Mouse (Mus musculus): Measurements from ENCODE around the gene Sod2.
A peak's percentile ranks its signal among the peaks of the same experiment; 100 is the strongest.
"Not testable (repeated sequence)": the region's sequence is repeated elsewhere in the genome, so short reads cannot be mapped to it uniquely, and the experiment has no call there.

Sod2 gene

GRCm38 (mm10) chr17:13006546-13006945 lies at the start of gene Sod2:
Gene Sod2, plus strand, starts transcription at chr17:13006846.
- not testable (repeated sequence) for DNase-seq (ENCODE audit: low spot score in 2 of 2)

- DNase-seq (ENCODE audit: low spot score in 2 of 2) = not testable (repeated sequence)
Measured at GRCm38 (mm10) chr17:12959377-12959776, 47.3 kb upstream of the Sod2 start.

- peak; percentile 88 to 92 for DNase-seq (ENCODE audit: low spot score in 2 of 2)
Measured at GRCm38 (mm10) chr17:12960331-12960873, 46.2 kb upstream of the Sod2 start, which contains the start of gene Acat2. Gene Acat2, minus strand, starts transcription at chr17:12960747.

DNA sequence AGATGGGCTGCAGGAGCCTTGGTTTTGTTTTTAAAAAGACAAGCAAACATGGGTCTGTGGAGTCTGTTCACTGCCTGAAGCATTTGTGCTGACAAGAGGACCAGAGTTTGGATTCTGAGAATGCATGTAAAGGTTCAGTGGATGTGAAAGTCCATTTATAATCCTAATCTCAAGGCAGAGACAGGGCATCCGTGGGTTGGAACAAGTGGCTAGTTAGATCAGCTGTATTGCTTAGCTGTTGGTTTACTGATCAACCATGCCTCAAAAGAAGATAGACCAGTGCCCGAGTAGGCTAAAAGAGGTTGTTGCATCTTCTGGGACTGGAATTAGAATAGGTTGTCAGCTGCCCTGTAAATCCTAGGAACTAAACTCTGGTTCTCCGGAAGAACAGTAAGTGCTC lies 43.2 kb upstream of the Sod2 start:
- no peak for DNase-seq (ENCODE audit: low spot score in 2 of 2)

DNA sequence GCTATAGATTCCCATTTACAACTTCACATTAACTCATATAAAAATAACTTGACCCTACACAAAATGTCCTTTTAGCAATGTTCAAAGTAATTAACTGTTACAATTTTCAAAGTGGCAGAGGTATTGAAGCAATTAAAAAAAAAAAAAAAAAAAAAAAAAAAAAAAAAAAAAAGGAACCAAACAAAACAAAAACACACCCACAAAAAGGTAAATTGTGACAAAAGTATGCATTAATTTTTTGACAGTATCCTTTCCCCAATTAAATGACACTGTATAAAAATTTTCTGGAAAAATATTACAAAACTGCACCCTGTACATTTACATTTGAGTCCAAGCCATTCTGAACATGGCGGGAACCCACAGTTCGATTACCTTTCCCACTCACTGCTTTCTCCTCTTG lies 39.5 kb upstream of the Sod2 start:
- no peak for DNase-seq (ENCODE audit: low spot score in 2 of 2)

GRCm38 (mm10) chr17:12973851-12974250 lies 32.8 kb upstream of the Sod2 start:
- DNase-seq (ENCODE audit: low spot score in 2 of 2) = no peak

- DNase-seq (ENCODE audit: low spot score in 2 of 2) = no peak
Measured at GRCm38 (mm10) chr17:12978546-12978945, 28.1 kb upstream of the Sod2 start.

DNA sequence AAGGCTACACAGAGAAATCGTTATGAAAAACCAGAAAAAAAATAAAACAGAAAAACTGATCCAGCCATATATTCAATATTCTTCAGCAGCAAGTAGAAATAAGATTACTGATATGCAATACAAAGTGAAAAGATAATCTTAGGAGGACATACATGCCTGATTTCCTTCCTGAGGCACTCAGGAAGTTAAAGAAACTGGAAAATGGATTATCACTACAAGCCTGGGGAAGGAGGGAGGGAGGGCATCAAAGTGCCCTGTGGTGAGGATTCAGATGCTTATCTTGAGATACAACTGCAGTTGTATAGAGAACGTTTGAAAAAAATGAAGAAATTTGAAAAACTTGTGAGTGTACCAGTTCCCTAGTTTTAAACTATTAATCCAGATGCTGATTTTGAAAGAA lies 22.7 kb upstream of the Sod2 start:
- DNase-seq (ENCODE audit: low spot score in 2 of 2) = no peak

DNA sequence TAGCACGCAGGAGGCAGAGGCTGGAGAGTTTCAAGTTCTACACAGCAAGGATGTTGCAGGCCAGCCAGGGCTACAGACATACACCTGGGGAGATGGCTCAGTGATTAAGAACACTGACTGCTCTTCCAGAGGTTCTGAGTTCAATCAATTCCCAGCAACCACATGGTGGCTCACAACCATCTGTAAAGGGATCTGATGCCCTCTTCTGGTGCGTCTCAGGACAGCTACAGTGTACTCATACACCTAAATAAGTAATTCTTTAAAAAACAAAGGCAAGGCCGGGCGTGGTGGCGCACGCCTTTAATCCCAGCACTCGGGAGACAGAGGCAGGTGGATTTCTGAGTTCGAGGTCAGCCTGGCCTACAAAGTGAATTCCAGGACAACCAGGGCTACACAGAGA lies 18.6 kb upstream of the Sod2 start:
- not testable (repeated sequence) for DNase-seq (ENCODE audit: low spot score in 2 of 2)

DNA sequence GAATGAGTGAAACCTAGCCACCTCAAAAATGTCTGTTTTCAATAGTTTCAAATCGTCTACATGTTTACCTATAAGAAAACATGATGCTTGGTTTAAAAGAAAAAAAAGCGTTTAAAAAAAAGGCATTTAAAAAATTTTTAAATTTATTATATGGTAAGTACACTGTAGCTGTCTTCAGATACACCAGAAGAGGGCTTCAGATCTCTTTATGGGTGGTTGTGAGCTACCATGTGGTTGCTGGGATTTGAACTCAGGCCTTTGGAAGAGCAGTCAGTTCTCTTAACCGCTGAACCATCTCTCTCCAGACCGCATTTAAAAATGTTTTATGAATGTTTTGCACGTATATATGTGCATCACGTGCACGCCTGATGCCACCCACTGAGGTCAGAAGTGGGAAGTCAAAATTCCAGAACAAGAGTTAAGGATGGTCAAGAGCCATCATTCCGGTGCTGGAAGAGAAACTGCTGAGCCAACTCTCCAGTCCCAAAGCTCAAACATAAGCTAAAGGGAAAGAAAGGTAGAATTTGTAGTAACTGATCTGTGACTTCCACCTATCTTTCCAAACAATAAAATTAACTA lies 16.0 kb upstream of the Sod2 start:
- DNase-seq (ENCODE audit: low spot score in 2 of 2) = no peak

GRCm38 (mm10) chr17:12991194-12991634 lies 15.4 kb upstream of the Sod2 start:
- DNase-seq (ENCODE audit: low spot score in 2 of 2) = no peak

GRCm38 (mm10) chr17:12991635-12992358 lies 14.8 kb upstream of the Sod2 start:
- DNase-seq (ENCODE audit: low spot score in 2 of 2) = peak; percentile 77 to 79

DNA sequence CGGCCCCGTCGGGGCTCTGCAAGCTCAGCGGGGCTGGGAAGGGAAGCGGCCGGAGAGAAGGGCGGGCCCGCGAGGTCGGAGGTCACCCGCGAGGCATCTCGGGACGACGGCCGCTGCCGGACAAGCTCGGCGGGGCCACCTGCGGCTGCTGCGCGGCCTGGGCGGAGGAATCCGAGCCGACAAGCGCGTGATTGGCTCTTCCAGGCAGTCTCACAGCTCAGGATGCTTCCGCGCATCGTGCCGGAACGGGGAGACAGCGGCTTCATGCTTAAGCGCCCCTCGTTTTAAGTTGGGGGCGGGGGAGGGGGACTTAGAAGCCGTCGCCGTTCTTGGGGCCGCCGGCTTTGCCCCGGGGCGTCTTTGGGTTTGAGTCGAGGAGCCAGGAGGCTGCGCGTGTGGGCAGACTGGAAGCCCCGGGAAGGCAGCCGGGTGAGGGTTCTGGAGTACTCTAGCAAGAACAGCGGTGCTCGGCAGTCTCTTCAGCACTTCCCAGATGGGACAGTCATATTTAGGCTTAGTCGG lies 14.1 kb upstream of the Sod2 start:
- peak; percentile 84 to 88 for DNase-seq (ENCODE audit: low spot score in 2 of 2)

DNA sequence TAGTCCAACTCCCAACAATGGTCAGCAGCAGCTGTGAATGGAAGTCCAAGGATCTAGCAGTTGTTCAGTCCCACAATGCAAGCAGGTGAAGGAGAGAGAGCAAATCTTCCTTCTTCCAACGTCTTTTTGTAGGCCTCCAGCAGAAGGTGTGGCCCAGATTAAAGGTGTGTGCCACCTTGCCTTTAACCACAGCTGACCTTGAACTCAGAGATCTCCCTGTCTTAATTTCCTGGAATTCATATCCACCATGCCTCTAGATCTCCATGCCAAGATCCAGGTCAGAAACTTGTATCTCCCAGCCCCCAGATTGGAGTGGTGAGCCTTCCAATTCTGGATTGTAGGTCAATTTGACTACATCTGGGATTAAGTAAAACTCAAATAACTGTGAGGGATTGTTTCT lies 12.6 kb upstream of the Sod2 start, which contains the start of gene Wtap:
Gene Wtap, minus strand, starts transcription at position 101 of the 400 bp plus-strand sequence.
- DNase-seq (ENCODE audit: low spot score in 2 of 2) = no peak

DNA sequence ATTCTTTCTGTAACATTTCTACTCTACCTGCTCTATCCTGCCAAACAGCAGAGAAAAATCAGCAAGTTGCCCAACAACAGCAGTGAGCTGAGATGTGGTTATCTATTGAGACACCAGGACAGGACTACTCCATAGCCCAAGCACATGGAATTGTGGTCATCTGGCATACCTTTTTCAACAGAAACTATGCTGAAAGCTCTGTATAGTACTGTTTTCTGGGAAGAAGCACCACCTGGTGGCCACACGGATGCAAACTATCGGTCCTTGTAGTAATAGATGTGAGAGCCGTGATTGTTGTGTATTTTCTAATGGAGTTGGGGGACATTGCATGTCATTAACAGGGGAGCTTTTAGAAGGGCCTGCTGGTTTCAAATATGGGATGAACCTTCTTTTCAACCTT lies 10.3 kb upstream of the Sod2 start:
- DNase-seq (ENCODE audit: low spot score in 2 of 2) = peak; percentile 35 to 39

GRCm38 (mm10) chr17:12997890-12998289 lies 8.8 kb upstream of the Sod2 start:
- DNase-seq (ENCODE audit: low spot score in 2 of 2) = no peak

GRCm38 (mm10) chr17:12999069-12999468 lies 7.6 kb upstream of the Sod2 start:
- DNase-seq (ENCODE audit: low spot score in 2 of 2) = no peak

DNA sequence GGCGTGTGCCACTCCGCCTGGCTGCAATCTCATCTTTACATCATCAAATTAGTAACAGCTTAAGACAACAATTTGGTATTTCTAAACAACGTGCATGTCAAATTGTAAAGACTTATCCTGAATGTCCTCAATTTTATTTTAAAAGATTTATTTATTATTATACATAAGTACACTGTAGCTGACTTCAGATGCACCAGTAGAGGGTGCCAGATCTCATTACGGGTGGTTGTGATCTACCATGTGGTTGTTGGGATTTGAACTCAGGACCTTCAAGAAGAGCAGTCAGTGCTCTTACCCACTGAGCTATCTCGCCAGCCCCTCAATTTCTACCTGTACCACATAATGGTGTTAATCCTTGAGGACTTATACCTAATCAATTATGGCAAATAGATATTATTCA lies 4.4 kb upstream of the Sod2 start:
- not testable (repeated sequence) for DNase-seq (ENCODE audit: low spot score in 2 of 2)

DNA sequence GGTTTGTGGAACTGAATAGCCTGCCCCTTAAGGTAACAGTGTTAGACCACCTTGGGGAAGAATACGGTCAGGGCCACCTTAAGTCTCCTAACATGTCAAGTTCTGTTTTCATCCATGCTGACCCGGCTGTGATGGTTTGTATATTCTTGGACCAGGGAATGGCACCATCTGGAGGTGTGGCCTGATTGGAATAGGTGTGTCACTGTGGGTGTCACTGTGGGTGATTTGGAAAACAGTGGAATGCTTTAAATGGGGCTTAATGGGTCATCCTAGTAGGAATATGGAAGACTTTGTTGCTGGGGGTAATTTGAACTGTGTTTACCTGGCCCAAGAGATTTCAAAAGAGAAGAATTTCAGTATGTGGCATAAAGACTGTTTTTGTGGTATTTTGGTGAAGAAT lies 2.2 kb upstream of the Sod2 start:
- not testable (repeated sequence) for DNase-seq (ENCODE audit: low spot score in 2 of 2)

GRCm38 (mm10) chr17:13006984-13007383 lies 338 bp downstream of the Sod2 start:
- DNase-seq (ENCODE audit: low spot score in 2 of 2) = no peak

DNA sequence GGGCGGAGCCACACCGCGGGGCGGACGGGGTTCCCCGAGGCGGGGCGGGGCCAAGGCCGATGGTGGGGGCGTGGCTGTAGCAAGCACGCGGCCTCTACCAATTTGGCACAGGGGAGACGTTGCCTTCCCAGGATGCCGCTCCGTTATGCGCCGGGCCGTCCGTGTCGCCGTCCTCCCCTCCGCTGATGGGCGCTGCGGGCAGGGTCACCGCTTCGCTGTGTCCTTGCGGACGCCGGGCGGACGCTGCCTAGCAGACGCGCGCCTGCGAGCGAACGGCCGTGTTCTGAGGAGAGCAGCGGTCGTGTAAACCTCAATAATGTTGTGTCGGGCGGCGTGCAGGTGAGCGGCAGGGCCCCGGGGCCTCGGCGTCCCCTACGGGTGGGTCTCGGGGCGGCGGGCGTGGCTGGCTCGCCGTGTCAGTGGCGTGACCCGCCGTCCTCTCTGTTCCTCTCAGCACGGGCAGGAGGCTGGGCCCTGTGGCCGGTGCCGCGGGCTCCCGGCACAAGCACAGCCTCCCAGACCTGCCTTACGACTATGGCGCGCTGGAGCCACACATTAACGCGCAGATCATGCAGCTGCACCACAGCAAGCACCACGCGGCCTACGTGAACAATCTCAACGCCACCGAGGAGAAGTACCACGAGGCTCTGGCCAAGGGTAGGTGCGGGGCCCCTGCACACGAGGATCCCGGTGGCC lies 1.2 kb downstream of the Sod2 start:
- DNase-seq (ENCODE audit: low spot score in 2 of 2) = peak; percentile 94 to 97

GRCm38 (mm10) chr17:13008528-13008927 lies 1.9 kb downstream of the Sod2 start:
- DNase-seq (ENCODE audit: low spot score in 2 of 2) = no peak

Measured in frontal cortex, postnatal 25 days (tissue).